Mouse (Mus musculus) lung, postnatal 0 days (tissue): Measurements from ENCODE around the gene Hcar1. TPM values are rescaled to one million over a fixed set of nuclear protein-coding genes. Genes with fewer than 3 reads are reported as not detected.
A peak's percentile ranks its signal among the peaks of the same experiment; 100 is the strongest.

ENCODE experiments used
- ATAC-seq: fragments of 200-750 bp; cut with Nextera tagmentation; 2 replicates; pipeline ENCODE4 v1.8.0; 2017; ENCODE audit warnings: moderate library complexity
- DNase-seq: peaks from one replicate; pipeline ENCODE4 v3.0.0-alpha.2; 2016; ENCODE audit warnings: low spot score
- H3K27ac ChIP-seq: fragments of 300-500 bp; sonication (generic); 2 replicates; pipeline ENCODE4 v1.5.1; 2014; ENCODE audit warnings: antibody characterized with exemption, mild to moderate bottlenecking, low read length, mixed read lengths
- H3K27me3 ChIP-seq: fragments of 300-500 bp; sonication (generic); replicated peaks from 2 replicates; pipeline ENCODE4 v1.6.1; 2014; ENCODE audit warnings: low read length, mixed read lengths; ENCODE audit not compliant: insufficient read depth
- H3K36me3 ChIP-seq: fragments of 300-500 bp; sonication (generic); 2 replicates; pipeline ENCODE4 v1.6.1; 2014; ENCODE audit warnings: low read length, mixed read lengths; ENCODE audit not compliant: insufficient read depth
- H3K4me1 ChIP-seq: fragments of 300-500 bp; sonication (generic); 2 replicates; pipeline ENCODE4 v1.6.1; 2014; ENCODE audit warnings: antibody characterized with exemption, low read depth, low read length, mixed read lengths; ENCODE audit not compliant: insufficient read depth
- H3K4me2 ChIP-seq: fragments of 300-500 bp; sonication (generic); replicated peaks from 2 replicates; pipeline ENCODE4 v1.6.1; 2014; ENCODE audit warnings: low read depth, mild to moderate bottlenecking, low read length, moderate library complexity, mixed read lengths
- H3K4me3 ChIP-seq: fragments of 300-500 bp; sonication (generic); 2 replicates; pipeline ENCODE4 v1.5.1; 2014; ENCODE audit warnings: low read depth, low read length
- H3K9ac ChIP-seq: fragments of 300-500 bp; sonication (generic); replicated peaks from 2 replicates; pipeline ENCODE4 v1.6.1; 2014; ENCODE audit warnings: low read depth, mild to moderate bottlenecking
- H3K9me3 ChIP-seq: fragments of 300-500 bp; sonication (generic); 2 replicates; pipeline ENCODE4 v1.6.1; 2016; ENCODE audit warnings: low read length, mixed read lengths
- CTCF ChIP-seq: IDR thresholded peaks from 2 replicates; pipeline ENCODE4 v1.5.1; 2016; ENCODE audit warnings: antibody characterized with exemption, mild to moderate bottlenecking
- EP300 ChIP-seq: IDR thresholded peaks from 2 replicates; pipeline ENCODE4 v1.6.1; 2016; ENCODE audit warnings: antibody characterized with exemption, mild to moderate bottlenecking, control low read depth
- whole genome bisulfite sequencing: fragments of 180-500 bp; shearing (Covaris S2); extraction: QIAGEN DNeasy Blood & Tissue Kit; methylation state at CpG from one replicate; pipeline ENCODE4 v1.1.7; 2014; 5-methylcytosine and 5-hydroxymethylcytosine counted together
- polyA plus RNA-seq: library from polyadenylated mRNA; unstranded; fragments of >200 nt; fragmentation: Nextera tagmentation; extraction: Ambion mirVana; gene quantifications from 2 replicates; pipeline ENCODE4 v1.2.1, GENCODE M21; 2015

Gene Hcar1
- polyA plus RNA-seq, 1 experiment from 2014 or later: 0.53 TPM

DNA sequence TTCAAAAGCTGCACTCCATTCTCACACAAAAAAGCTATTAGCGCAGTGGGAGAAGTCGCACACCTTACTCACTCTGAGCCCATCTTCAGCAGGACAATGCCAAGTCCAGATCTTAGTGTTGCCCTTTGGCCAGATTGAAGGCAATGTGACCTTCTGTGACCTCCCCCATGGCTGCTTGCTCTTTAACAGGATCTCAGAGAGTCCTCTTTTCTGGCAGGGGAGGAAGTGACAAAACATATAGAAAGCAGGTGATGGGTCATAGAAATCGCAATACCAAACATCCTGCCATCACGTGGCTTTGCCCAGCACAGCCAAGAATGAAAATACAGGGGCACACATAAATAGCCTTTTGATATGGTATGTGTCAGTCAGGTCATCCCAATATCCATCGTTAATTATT lies 11.2 kb upstream of the Hcar1 start:
- no peaks in the 10 kb centered on the region for H3K27me3 ChIP-seq
- no peak overlapping the region for H3K4me2 ChIP-seq
- ATAC-seq: no peak
- H3K9ac ChIP-seq: no peak overlapping the region
- no peak overlapping the region for H3K4me3 ChIP-seq
- no peak for DNase-seq
- H3K4me1 ChIP-seq: no peaks in the 10 kb centered on the region
- no peaks in the 10 kb centered on the region for H3K9me3 ChIP-seq
- no peaks in the 10 kb centered on the region for H3K36me3 ChIP-seq
- H3K27ac ChIP-seq: no peak overlapping the region
- WGBS: 70% methylated on average over 5 of the region's 5 CpGs
- TF ChIP-seq EP300 (no peak), CTCF (no peak)

DNA sequence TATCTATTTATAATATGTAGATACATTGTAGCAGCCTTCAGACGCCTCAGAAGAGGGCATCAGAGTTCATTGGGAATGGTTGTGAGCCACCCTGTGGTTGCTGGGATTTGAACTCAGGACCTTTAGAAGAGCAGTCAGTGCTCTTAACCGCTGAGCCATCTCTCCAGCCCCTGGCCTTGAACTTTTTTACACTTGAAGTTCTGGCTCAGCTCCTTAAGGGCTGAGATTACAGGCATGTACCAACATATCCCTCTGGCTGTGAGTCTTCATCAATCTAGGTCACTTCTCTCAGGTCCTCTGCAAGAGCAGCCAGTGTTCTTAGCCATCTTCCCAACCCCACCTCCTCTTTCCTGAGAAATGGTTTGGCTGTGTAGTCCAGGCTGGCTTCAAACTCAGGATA lies 10.5 kb upstream of the Hcar1 start:
- ATAC-seq (no peak), DNase-seq (no peak)
- TF ChIP-seq EP300 (no peak), CTCF (no peak)
- Histone ChIP-seq H3K4me2 (no peak overlapping the region), H3K9me3 (no peaks in the 10 kb centered on the region), H3K27ac (no peak overlapping the region), H3K27me3 (no peaks in the 10 kb centered on the region), H3K4me3 (no peak overlapping the region), H3K4me1 (no peaks in the 10 kb centered on the region), H3K9ac (no peak overlapping the region), H3K36me3 (no peaks in the 10 kb centered on the region)
- 59% methylated on average over 2 of the region's 2 CpGs for WGBS

GRCm38 (mm10) chr5:123886365-123886764 lies 6.5 kb upstream of the Hcar1 start:
- no peaks in the 10 kb centered on the region for H3K9me3 ChIP-seq
- no peak for ATAC-seq
- H3K36me3 ChIP-seq: no peaks in the 10 kb centered on the region
- no peak for DNase-seq
- 33% methylated on average over 3 of the region's 3 CpGs for WGBS
- no peaks in the 10 kb centered on the region for H3K27me3 ChIP-seq
- no peak overlapping the region for H3K9ac ChIP-seq
- H3K4me2 ChIP-seq: no peak overlapping the region
- H3K4me3 ChIP-seq: no peak overlapping the region
- no peak overlapping the region for H3K27ac ChIP-seq
- no peak for TF ChIP-seq CTCF
- TF ChIP-seq EP300: no peak
- no peaks in the 10 kb centered on the region for H3K4me1 ChIP-seq

- Histone ChIP-seq H3K27ac (no peak overlapping the region), H3K4me2 (no peak overlapping the region), H3K4me1 (0 out of 2 replicates have a peak, but pooled peaks cover 3% of the 10 kb centered on the region), H3K9me3 (no peaks in the 10 kb centered on the region), H3K9ac (no peak overlapping the region), H3K27me3 (no peaks in the 10 kb centered on the region), H3K36me3 (no peaks in the 10 kb centered on the region), H3K4me3 (no peak overlapping the region)
- DNase-seq: peak; percentile 8
- no peak for ATAC-seq
- 70% methylated on average over 10 of the region's 10 CpGs for WGBS
- TF ChIP-seq EP300 (no peak), CTCF (no peak)
Measured at GRCm38 (mm10) chr5:123884332-123884731, 4.5 kb upstream of the Hcar1 start.

DNA sequence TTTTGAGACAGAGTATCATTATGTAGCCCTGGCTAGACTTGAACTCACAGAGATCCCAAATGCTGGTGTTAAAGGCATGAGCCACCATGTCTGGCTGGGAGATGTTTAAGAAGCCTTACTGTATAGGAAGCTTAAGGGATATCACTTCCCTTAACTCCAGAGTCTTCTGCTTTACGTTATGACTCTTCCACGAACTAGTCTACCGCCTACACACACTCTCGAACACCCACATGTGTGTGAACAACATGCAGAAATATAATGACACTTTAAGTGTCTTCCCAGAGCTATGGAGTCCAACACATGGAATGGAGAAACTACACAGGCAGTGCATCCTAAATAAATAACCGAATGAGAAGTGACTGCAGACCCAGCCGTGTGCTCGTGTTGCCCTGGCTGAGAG lies 4.1 kb upstream of the Hcar1 start:
- H3K36me3 ChIP-seq: no peaks in the 10 kb centered on the region
- ATAC-seq (no peak), DNase-seq (no peak)
- no peak overlapping the region for H3K4me2 ChIP-seq
- H3K9me3 ChIP-seq: no peaks in the 10 kb centered on the region
- TF ChIP-seq CTCF (no peak), EP300 (no peak)
- no peaks in the 10 kb centered on the region for H3K27me3 ChIP-seq
- H3K4me3 ChIP-seq: no peak overlapping the region
- H3K4me1 ChIP-seq: 0 out of 2 replicates have a peak, but pooled peaks cover 3% of the 10 kb centered on the region
- H3K9ac ChIP-seq: no peak overlapping the region
- H3K27ac ChIP-seq: no peak overlapping the region
- 59% methylated on average over 7 of the region's 7 CpGs for WGBS

GRCm38 (mm10) chr5:123880778-123881177 lies 958 bp upstream of the Hcar1 start:
- H3K4me2 ChIP-seq: no peak overlapping the region
- peaks cover 7% of the 10 kb centered on the region; the same call in 1 of the 2 replicates for H3K4me1 ChIP-seq
- 86% methylated on average over 14 of the region's 14 CpGs for WGBS
- ATAC-seq (no peak), DNase-seq (no peak)
- no peak overlapping the region for H3K9ac ChIP-seq
- TF ChIP-seq EP300 (no peak), CTCF (peak; percentile 26)
- H3K9me3 ChIP-seq: no peaks in the 10 kb centered on the region
- H3K36me3 ChIP-seq: no peaks in the 10 kb centered on the region
- H3K27me3 ChIP-seq: no peaks in the 10 kb centered on the region
- H3K4me3 ChIP-seq: no peak overlapping the region
- H3K27ac ChIP-seq: no peak overlapping the region

GRCm38 (mm10) chr5:123878056-123878455 lies 1.8 kb downstream of the Hcar1 start:
- TF ChIP-seq CTCF (no peak), EP300 (no peak)
- Histone ChIP-seq H3K9ac (no peak overlapping the region), H3K9me3 (no peaks in the 10 kb centered on the region), H3K36me3 (no peaks in the 10 kb centered on the region), H3K27ac (no peak overlapping the region), H3K4me1 (peaks cover 7% of the 10 kb centered on the region; the same call in 1 of the 2 replicates), H3K4me2 (peak overlapping the region; percentile 49), H3K4me3 (peak overlapping the region; percentile 14; the same call in 1 of the 2 replicates), H3K27me3 (no peaks in the 10 kb centered on the region)
- WGBS: 31% methylated on average over 14 of the region's 14 CpGs
- ATAC-seq (peak; percentile 26; the same call in 1 of the 2 replicates), DNase-seq (no peak)
